Mouse (Mus musculus) embryonic fibroblast, embryonic 13.5 days (primary cell): Measurements from ENCODE around the gene Osgin1.

Experiments
- CTCF ChIP-seq: IDR thresholded peaks from 2 replicates; pipeline ENCODE4 v1.5.1; 2011; ENCODE audit warnings: mild to moderate bottlenecking, control low read depth, low read length, moderate library complexity, borderline replicate concordance; ENCODE audit not compliant: insufficient read depth
- POLR2A ChIP-seq: IDR thresholded peaks from 2 replicates; pipeline ENCODE4 v1.6.1; 2011; ENCODE audit warnings: low read depth, mild to moderate bottlenecking, control low read depth, low read length, moderate library complexity

DNA sequence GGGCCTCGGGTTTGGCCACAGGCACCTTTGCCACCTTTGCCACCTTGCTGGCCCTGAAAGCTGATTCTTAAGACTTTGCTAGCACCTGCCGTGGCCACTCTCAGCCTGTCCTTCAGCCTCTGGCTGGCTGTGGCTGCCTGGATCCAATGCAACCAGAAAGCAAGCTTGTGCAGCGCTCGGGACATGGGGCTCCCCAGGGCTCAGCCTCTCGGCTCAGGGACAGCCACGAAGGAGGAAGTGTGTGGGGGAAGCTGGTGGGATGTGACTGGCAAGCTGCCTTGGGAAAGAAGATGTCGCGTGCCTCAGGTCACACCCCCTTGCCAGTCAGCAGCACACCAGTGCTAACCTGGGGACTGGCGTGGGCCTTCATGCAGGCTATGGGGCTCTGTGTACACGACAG, 9.2 kb upstream of the Osgin1 start:
- TF ChIP-seq POLR2A (no peak), CTCF (no peak)
